Mouse (Mus musculus): ENCODE measurements around the gene Olfr1226. TPM values are rescaled to one million over a fixed set of nuclear protein-coding genes. Genes with fewer than 3 reads are reported as not detected.
"Not testable (repeated sequence)": the region's sequence is repeated elsewhere in the genome, so short reads cannot be mapped to it uniquely, and the experiment has no call there.

Gene Olfr1226
- not detected for total RNA-seq (2021)
- long read RNA-seq, experiment 1 = 0 reads
- long read RNA-seq, experiment 2 = 0 reads

- intact Hi-C loops (cut with DNase I) = no loop called here
Measured at GRCm38 (mm10) chr2:89199948-89200347, at the start of gene Olfr1226. Gene Olfr1226 (minus strand): TSS chr2:89200048.

GRCm38 (mm10) chr2:89196325-89196982, 3.4 kb downstream of the Olfr1226 start:
- intact Hi-C loops (cut with DNase I) = no loop called here
- DNase-seq = no peak

More at GRCm38 (mm10) chr2:89199948-89200347, at the start of gene Olfr1226:
- no peak for DNase-seq

GRCm38 (mm10) chr2:89174569-89174968, 25.3 kb downstream of the Olfr1226 start, which contains the start of gene Olfr1225:
Gene Olfr1225 (minus strand): TSS chr2:89174669.
- intact Hi-C loops (cut with DNase I) = no loop called here

GRCm38 (mm10) chr2:89164711-89165110, 35.1 kb downstream of the Olfr1226 start:
- intact Hi-C loops (cut with DNase I); DNase-seq: not testable (repeated sequence)

More at GRCm38 (mm10) chr2:89174569-89174968, 25.3 kb downstream of the Olfr1226 start, which contains the start of gene Olfr1225:
- DNase-seq = no peak

- DNase-seq; intact Hi-C loops (cut with DNase I): not testable (repeated sequence)
Measured at GRCm38 (mm10) chr2:89163991-89164390, 35.9 kb downstream of the Olfr1226 start, which contains the start of gene Olfr1224-ps1. Gene Olfr1224-ps1 (minus strand): TSS chr2:89164091.

- no peak for DNase-seq
- intact Hi-C loops (cut with DNase I) = no loop called here
Measured at GRCm38 (mm10) chr2:89151460-89151859, 48.4 kb downstream of the Olfr1226 start, which contains the start of gene Olfr1223. Gene Olfr1223 (minus strand): TSS chr2:89151560.

Other genes with a start within 250 kb of the Olfr1226 start
- not detected for gene Olfr1212, start 246.1 kb downstream of the Olfr1226 start, total RNA-seq (2021)
- gene Gm13762, start 219.8 kb downstream of the Olfr1226 start, total RNA-seq (2021) = not detected
- gene Olfr1214, start 207.4 kb downstream of the Olfr1226 start, total RNA-seq (2021) = not detected
- gene Olfr1215, start 193.1 kb downstream of the Olfr1226 start, total RNA-seq (2021) = not detected
- not detected for gene Olfr1216, start 181.7 kb downstream of the Olfr1226 start, total RNA-seq (2021)
- gene Olfr1217, start 168.0 kb downstream of the Olfr1226 start, total RNA-seq (2021) = not detected
- gene Olfr1218, start 138.9 kb downstream of the Olfr1226 start, total RNA-seq (2021) = not detected
- not detected for gene Olfr1219, start 116.5 kb downstream of the Olfr1226 start, total RNA-seq (2021)
- not detected for gene Olfr1220, start 93.2 kb downstream of the Olfr1226 start, total RNA-seq (2021)
- gene Olfr1221, start 82.8 kb downstream of the Olfr1226 start, total RNA-seq (2021) = not detected
- gene Olfr1222, start 67.0 kb downstream of the Olfr1226 start, total RNA-seq (2021) = not detected
- not detected for gene Olfr1223, start 48.5 kb downstream of the Olfr1226 start, total RNA-seq (2021)
- gene Olfr1224-ps1, start 36.0 kb downstream of the Olfr1226 start, total RNA-seq (2021) = not detected
- gene Olfr1225, start 25.4 kb downstream of the Olfr1226 start, total RNA-seq (2021) = not detected
- not detected for gene Olfr1228, start 54.0 kb upstream of the Olfr1226 start, total RNA-seq (2021)
- not detected for gene Olfr1229, start 88.0 kb upstream of the Olfr1226 start, total RNA-seq (2021)
- gene Olfr1230, start 97.2 kb upstream of the Olfr1226 start, total RNA-seq (2021) = not detected
- gene Olfr1231, start 107.0 kb upstream of the Olfr1226 start, total RNA-seq (2021) = not detected
- not detected for gene Olfr1232, start 129.6 kb upstream of the Olfr1226 start, total RNA-seq (2021)
- gene Olfr1233, start 142.3 kb upstream of the Olfr1226 start, total RNA-seq (2021) = not detected
- gene Olfr1234, start 164.8 kb upstream of the Olfr1226 start, total RNA-seq (2021) = not detected
- gene Olfr1238, start 209.6 kb upstream of the Olfr1226 start, total RNA-seq (2021) = not detected
- not detected for gene Olfr1239, start 220.4 kb upstream of the Olfr1226 start, total RNA-seq (2021)
- gene Olfr1240, start 243.0 kb upstream of the Olfr1226 start, total RNA-seq (2021) = not detected